Mouse (Mus musculus): ENCODE results near the gene Nlrc5.

GRCm38 (mm10) chr8:94415218-94415617, 18.9 kb upstream of the Nlrc5 start:
- TF ChIP-seq GATA1 (IDR thresholded peaks at IDR 0.05; ENCODE audit: borderline replicate concordance, low read length) (no peak), FLI1 (IDR thresholded peaks at IDR 0.05; ENCODE audit: low read length) (no peak)

All from megakaryocyte, embryonic 14.5 days (primary cell).